Mouse (Mus musculus) skeletal muscle tissue, adult 2 months (tissue): ENCODE measurements around the gene Oas1c.

ENCODE experiments used
- DNase-seq: peaks from one replicate; pipeline ENCODE4 v3.0.0-alpha.2; 2012; ENCODE audit warnings: low read depth, low spot score

Gene Oas1c

GRCm38 (mm10) chr5:120781646-120782045 lies 30.7 kb downstream of the Oas1c start:
- no peak for DNase-seq

DNA sequence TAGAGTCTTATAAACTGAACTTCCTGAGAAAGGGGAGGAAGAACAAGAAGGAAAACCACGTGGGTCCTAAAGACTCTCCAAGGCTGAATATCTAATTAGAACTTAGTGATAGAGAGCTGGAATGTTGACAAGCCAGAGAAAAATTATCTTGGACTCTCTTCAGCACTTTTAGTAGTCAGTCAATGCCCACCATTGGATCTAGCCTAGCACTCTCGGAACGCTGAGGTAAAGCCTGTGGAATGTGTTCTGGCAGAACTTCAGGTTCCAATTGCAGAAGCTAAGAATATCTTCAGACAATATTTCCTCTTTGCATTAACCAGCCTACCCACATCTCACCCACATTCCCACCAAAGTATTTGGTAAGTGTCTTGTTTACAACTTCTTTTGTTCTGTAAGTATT lies 32.4 kb downstream of the Oas1c start:
- DNase-seq: no peak

DNA sequence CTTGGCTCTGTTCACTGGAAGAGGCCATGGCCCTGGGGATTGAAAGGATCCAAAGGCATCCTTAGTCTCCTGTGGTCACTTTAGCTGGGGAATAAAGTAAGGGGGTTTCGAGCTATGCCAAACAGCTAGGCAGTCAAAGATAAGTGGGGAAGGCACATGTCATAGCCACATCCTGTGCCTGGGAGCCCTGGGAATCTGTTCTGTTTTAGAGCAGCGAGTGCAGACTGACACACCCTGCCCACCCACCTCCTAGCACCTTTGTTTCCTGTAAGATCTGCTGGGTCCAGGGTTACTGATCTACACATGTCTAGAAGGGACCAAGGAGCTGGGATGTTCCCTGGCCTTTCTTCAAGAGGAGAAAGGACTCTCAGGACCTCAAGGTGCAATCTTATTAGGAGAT lies 33.4 kb downstream of the Oas1c start:
- no peak for DNase-seq

DNA sequence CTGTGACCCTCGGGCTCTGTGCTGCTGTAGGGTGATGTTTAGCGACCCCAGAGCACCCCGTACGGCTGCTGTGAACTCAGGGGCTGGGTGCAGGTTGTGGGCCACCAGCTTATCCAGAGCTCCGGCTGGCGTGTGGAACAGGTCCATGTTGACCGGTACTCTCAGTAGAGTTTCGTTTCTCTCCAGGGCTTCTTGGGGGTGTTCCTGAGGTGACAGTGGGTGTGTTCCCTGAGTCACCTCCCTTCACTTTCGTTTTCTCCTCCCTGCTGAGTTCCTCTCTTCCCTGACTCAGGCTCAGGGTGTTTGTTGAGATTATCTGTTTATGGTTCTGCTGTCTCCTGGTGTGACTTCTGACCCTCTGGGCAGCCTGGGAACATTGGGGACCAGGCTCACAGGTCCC lies 34.8 kb downstream of the Oas1c start, which contains the start of gene Oas3:
Oas3 (minus strand) TSS at position 184 of the 400 bp plus-strand sequence.
- DNase-seq: no peak

GRCm38 (mm10) chr5:120776801-120777200 lies 35.5 kb downstream of the Oas1c start:
- DNase-seq: no peak

DNA sequence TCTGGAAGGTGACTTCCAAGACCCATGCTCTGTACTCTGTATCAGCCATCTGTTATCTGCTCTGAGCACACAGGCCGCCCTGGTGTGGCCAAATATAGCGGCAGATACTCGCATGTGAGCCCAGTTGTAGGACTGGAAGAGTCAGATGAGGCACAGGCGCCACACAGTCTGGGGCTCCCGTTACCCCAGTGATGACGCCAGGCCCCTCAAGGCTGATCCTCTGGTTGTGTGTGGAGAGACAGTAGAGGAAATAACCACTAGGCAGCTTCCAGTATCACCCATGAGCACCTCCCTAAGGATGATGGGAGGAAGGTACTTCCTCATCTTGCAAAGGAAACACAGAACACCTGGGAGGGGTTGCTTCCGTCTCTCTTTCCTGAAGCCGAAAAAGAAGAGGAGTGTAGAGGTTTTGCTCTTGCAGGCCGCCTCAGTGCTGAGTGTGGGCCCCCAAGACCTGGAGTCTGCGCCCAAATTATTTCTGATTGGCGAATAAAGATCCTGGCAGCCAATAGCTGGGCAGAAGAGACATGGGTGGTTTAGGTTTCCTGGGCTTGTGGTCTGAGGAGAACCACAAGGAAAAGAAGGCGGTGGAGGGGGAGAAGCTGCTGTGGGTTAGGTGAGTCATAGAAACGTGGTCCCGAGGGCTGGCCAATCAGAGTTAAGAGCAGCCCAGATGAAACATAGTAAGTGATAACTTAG lies 36.9 kb downstream of the Oas1c start:
- DNase-seq: no peak

- DNase-seq: no peak
Measured at GRCm38 (mm10) chr5:120769396-120769795, 42.9 kb downstream of the Oas1c start.

DNA sequence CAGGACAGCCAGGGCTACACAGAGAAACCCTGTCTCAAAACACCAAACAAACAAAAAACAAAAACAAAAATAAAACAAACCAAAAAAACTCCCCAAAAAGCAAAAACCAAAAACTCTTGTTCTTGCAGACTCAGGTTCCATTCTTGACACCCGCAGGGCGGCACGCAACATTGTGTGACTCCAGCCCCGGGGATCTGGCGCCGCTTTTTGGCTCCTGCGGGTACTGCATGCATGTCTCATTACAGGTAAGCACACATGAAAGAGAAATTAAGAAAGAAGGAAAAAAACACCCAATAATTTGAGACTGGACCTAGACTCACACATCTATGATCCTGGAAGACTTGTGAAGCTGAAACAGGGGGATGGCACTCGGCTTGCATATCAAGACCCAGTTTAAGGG lies 47.3 kb downstream of the Oas1c start:
- no peak for DNase-seq

GRCm38 (mm10) chr5:120761901-120762300 lies 50.4 kb downstream of the Oas1c start:
- no peak for DNase-seq

GRCm38 (mm10) chr5:120754215-120754614 lies 58.1 kb downstream of the Oas1c start:
- no peak for DNase-seq

DNA sequence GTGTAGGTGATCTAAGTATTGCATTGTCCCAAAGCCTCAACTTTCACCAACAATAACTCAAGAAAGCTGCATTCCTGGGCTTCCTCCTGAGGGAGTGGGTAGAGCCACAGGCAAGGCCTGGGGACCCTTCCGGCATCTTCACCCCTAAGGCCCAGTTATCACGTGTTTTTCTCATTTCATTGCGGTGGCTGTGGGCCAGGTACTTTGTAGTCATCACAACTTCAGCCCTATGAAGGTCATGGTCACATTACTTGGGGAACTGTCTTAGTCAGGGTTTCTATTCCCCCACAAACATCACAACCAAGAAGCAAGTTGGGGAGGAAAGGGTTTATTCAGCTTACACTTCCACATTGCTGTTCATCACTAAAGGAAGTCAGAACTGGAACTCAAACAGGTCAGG lies 59.5 kb downstream of the Oas1c start:
- no peak for DNase-seq

DNA sequence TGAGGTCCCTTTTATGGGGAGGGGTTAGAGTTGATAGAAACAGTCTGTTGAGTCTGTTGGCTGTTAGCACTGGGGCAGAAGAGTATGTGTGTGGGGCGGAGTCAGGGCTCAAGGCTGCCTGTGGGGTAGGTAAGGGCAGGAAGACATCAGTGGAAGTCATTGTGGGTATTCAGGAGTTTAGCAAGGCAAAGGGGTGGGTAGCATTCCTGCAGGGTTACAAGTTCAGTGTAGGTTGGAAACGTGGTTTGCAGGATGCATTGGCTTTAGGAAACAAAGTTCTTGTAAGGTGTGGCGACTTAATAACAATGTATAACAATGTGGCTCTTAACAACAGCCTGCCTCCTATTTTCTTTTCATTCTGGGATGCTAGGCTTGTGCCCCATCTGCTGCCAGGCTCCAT lies 61.1 kb downstream of the Oas1c start:
- no peak for DNase-seq
